In the genomic region with DNA sequence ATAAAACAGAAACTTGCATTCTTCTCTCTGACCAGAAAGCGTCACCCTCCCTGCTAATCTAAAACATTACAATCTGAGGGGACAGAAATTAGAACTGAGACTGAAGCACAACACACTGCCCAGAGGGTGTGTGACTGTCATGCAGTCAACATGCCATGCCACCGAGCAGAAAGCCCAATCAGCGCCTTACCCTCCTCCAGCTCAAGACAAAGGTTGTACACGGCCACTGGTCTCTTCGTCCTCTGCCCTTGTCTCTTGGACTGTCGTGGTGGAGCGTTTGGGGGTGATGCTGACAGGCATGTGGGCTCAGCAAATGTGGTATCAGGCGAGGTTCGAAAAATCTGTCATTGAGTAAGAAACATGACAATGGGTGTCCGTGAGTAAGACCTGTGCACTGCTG, we compare ENCODE assay signal across 15 mouse cellular contexts.
"Had no signal": no experiment of that assay in that cellular context is flagged by ENCODE, and none has a peak within 500 bp of the region (broad histone marks: within the 10 kb centered on the region; RNA-seq: fewer than 3 reads in every experiment).

No protein-coding gene starts in this region.

- H3K36me3 ChIP-seq: midbrain, embryonic 10.5 days; midbrain, embryonic 15.5 days; neural tube, embryonic 13.5 days had no signal

- H3K27me3 ChIP-seq: limb, embryonic 15.5 days; midbrain, embryonic 15.5 days; neural tube, embryonic 13.5 days had no signal

- H3K4me3 ChIP-seq: limb, embryonic 15.5 days; midbrain, embryonic 10.5 days; midbrain, embryonic 15.5 days; neural tube, embryonic 13.5 days had no signal

- ATAC-seq: midbrain, embryonic 15.5 days had no signal

- DNase-seq: kidney, adult 11 months; kidney, postnatal 14 days; layer of hippocampus, adult 9-11 months; layer of hippocampus, postnatal 36 days; lung, embryonic 14.5 days; lung, postnatal 10 days; lung, postnatal 4 days; right cerebral cortex, postnatal 4 days; spleen, adult 18-20 months; thymus, adult 18-20 months; thymus, postnatal 14 days had no signal

- H3K9me3 ChIP-seq: limb, embryonic 15.5 days; midbrain, embryonic 10.5 days; midbrain, embryonic 15.5 days; neural tube, embryonic 13.5 days had no signal

- H3K27ac ChIP-seq: limb, embryonic 15.5 days; midbrain, embryonic 10.5 days; midbrain, embryonic 15.5 days; neural tube, embryonic 13.5 days had no signal

- H3K4me1 ChIP-seq: limb, embryonic 15.5 days; midbrain, embryonic 10.5 days; midbrain, embryonic 15.5 days; neural tube, embryonic 13.5 days had no signal

- H3K4me2 ChIP-seq: limb, embryonic 15.5 days; lung, embryonic 14.5 days; midbrain, embryonic 15.5 days; neural tube, embryonic 13.5 days had no signal

- H3K9ac ChIP-seq: limb, embryonic 15.5 days; lung, embryonic 14.5 days; midbrain, embryonic 15.5 days; neural tube, embryonic 13.5 days had no signal
